Mouse (Mus musculus) left cerebral cortex, postnatal 14 days (tissue): ENCODE results near the gene Tuba1c. TPM values are rescaled to one million over a fixed set of nuclear protein-coding genes. Genes with fewer than 3 reads are reported as not detected.
A peak's percentile ranks its signal among the peaks of the same experiment; 100 is the strongest.

Source experiments
- DNase-seq, 2 experiments: peaks; one replicate each; pipeline ENCODE4 v3.0.0; 2021 to 2022; ENCODE audit warnings: low spot score in 2 of 2, mixed read lengths in 1 of 2
- intact Hi-C: fragments of 180-260 bp; cut with DNase I; formaldehyde crosslinking; loops from one replicate; pipeline ENCODE4 v1.15.1; 2025
- long read RNA-seq, 2 experiments: library from polyadenylated mRNA; stranded (forward); transcript quantifications; one replicate each; pipeline ENCODE4 v2.0.0; 2021
- total RNA-seq, 2 experiments: library from RNA; stranded (reverse); gene quantifications; 2 replicates each; pipeline ENCODE4 v1.2.3; 2021

Gene Tuba1c
- 100 to 1,000 TPM; 129 to 142 TPM for total RNA-seq
- long read RNA-seq, experiment 1 = 0 reads
- long read RNA-seq, experiment 2, partial matches to known transcripts = 1 of 2 reads
- long read RNA-seq, experiment 2, other reads (novel, unspliced or antisense) = 1 of 2 reads

GRCm38 (mm10) chr15:99029619-99030584, at the start of gene Tuba1c:
TSS of gene Tuba1c (plus strand) at chr15:99029891.
- intact Hi-C loops = loop anchor here (10.0 kb wide), 1 partner anchor 45 kb away; the partner anchor contains the start of gene Troap
- DNase-seq = peak; percentile 40 to 49

GRCm38 (mm10) chr15:98980012-98980614, 49.6 kb upstream of the Tuba1c start:
- DNase-seq = no peak
- intact Hi-C loops = no loop called here

GRCm38 (mm10) chr15:98982100-98982499, 47.6 kb upstream of the Tuba1c start:
- intact Hi-C loops = no loop called here
- DNase-seq = no peak

- no peak for DNase-seq
- intact Hi-C loops = no loop called here
Observed at GRCm38 (mm10) chr15:98983431-98984081, 46.1 kb upstream of the Tuba1c start.

GRCm38 (mm10) chr15:98984681-98985080, 45.0 kb upstream of the Tuba1c start:
- DNase-seq = no peak
- intact Hi-C loops = no loop called here

GRCm38 (mm10) chr15:98985240-98985981, 44.3 kb upstream of the Tuba1c start:
- peak; percentile 73 to 89 for DNase-seq
- intact Hi-C loops = no loop called here

- DNase-seq = no peak
- intact Hi-C loops = no loop called here
Observed at GRCm38 (mm10) chr15:98985982-98986715, 43.5 kb upstream of the Tuba1c start.

- DNase-seq = no peak
Observed at GRCm38 (mm10) chr15:98987077-98987630, 42.5 kb upstream of the Tuba1c start.

GRCm38 (mm10) chr15:98987661-98988181, 42.0 kb upstream of the Tuba1c start:
- no peak for DNase-seq
- intact Hi-C loops = no loop called here

More at GRCm38 (mm10) chr15:98987077-98987630, 42.5 kb upstream of the Tuba1c start:
- intact Hi-C loops = no loop called here

GRCm38 (mm10) chr15:98988787-98989186, 40.9 kb upstream of the Tuba1c start:
- DNase-seq = no peak
- intact Hi-C loops = no loop called here

GRCm38 (mm10) chr15:98989701-98990430, 39.8 kb upstream of the Tuba1c start:
- no peak for DNase-seq
- intact Hi-C loops = no loop called here

- intact Hi-C loops = no loop called here
- DNase-seq = no peak
Observed at GRCm38 (mm10) chr15:98990669-98991539, 38.8 kb upstream of the Tuba1c start.

GRCm38 (mm10) chr15:98991540-98992050, 38.1 kb upstream of the Tuba1c start:
- intact Hi-C loops = loop anchor here (2.0 kb wide), 1 partner anchor 57 kb away; the partner anchor contains the start of gene Tuba1b

GRCm38 (mm10) chr15:98992086-98992912, 37.4 kb upstream of the Tuba1c start:
- intact Hi-C loops = loop anchor here (2.0 kb wide), 1 partner anchor 57 kb away; the partner anchor contains the start of gene Tuba1b
- peak; percentile 82 to 93 for DNase-seq

More at GRCm38 (mm10) chr15:98991540-98992050, 38.1 kb upstream of the Tuba1c start:
- no peak for DNase-seq
